Mouse (Mus musculus): ENCODE measurements around the gene Zdhhc14.

DNA sequence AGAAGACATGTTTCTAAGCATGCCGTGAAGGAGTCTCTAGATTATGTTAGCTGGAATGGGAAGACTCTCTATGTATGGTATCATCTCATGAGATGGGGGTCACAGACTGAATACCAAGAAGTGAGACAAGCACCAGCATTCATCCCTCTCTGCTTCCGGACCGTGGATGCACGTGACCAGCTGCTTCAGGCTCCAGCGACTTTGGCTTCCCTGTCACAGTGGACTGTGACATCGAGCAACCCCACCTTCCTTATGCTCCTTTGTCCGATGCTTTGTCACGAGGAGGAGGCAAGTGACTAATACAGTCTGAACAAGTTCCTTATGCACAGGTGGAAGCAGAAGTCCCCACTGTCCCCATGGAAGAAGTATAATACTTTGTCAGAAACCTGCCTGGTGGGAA is 25.6 kb upstream of the Zdhhc14 start:
- no peak for TF ChIP-seq CTCF (IDR thresholded peaks at IDR 0.05; ENCODE audit: low read depth)
- TF ChIP-seq EP300 (IDR thresholded peaks at IDR 0.05; ENCODE audit: low read depth): no peak
